Mouse (Mus musculus) liver, adult 2 months (tissue): ENCODE measurements around the gene Rere.

ENCODE experiments used
- CTCF ChIP-seq: fragments of 200-500 bp; IDR thresholded peaks from 2 replicates; pipeline ENCODE4 v1.5.1; 2011; ENCODE audit warnings: low read depth, low read length, control low read depth
- POLR2A ChIP-seq: fragments of 200-500 bp; IDR thresholded peaks from 2 replicates; pipeline ENCODE4 v1.6.1; 2011; ENCODE audit warnings: low read length, control low read depth; ENCODE audit not compliant: insufficient read depth; ENCODE audit errors: extremely low read depth

GRCm38 (mm10) chr4:150493258-150493937 is 212.0 kb downstream of the Rere start:
- TF ChIP-seq POLR2A: no peak
- TF ChIP-seq CTCF: no peak
